Mouse (Mus musculus): ENCODE measurements at regions not wholly inside any gene's neighbourhood (a gene's known extent, or its start where the extent isn't known, plus 50 kb on each side); places are given as distances from the start of the nearest gene placed in this dataset.

DNA sequence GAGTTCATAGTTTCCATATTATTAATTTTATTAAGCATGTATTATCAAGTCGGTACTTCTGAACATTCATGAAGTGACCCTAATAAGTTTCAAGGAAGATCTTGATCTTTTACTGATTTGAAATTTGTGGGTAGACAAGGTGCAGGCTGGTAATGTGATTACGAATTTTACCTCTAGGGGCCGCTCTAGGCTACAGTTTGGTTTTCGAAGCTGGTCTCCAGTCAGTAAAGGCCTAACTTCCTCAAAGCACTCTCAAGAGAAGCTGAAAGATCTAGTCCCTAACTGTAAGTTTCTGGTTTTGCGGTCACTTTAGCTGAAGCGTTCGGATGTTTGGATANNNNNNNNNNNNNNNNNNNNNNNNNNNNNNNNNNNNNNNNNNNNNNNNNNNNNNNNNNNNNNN, 408.1 kb upstream of the Frg1 start:
- peak; percentile 23 for DNase-seq

DNA sequence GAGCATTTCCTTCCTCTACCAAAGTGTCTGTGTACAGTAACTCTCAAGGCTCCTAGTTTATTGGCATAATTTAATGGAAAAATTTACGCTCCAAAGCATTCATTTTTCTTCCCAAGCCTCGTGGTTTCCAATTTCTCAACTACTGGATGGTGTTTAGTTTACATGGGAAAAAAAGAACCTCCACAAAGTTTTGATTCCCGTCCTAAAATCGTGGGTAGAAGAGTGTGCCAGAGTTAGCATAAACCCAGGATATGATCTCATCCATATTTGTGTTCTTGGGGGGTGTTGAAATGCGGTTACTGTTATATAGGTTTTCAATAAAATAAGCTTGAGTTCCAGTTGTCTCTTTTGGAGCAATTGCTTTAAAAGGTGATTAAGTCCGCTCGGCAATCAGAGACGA, 406.2 kb upstream of the Frg1 start:
- no peak for DNase-seq

DNA sequence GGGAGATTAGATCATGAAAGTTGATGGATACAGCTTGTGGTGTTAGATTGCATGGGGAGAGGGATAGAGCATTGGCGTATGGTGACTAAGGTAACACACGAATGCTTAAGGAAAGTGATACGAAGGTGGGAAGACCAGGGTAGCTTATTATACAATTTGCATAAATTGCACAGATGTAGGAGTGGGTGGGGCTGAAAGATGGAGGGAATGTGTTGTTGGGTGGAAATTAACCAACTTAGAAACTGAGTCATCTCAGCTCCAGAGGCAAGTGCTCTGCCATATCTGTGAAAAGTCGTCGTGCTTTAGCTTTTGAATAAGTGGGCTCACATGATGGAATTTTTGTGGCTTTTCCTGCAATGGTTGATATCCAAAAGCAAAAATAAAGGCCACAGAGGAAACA, 404.8 kb upstream of the Frg1 start:
- no peak for DNase-seq

DNA sequence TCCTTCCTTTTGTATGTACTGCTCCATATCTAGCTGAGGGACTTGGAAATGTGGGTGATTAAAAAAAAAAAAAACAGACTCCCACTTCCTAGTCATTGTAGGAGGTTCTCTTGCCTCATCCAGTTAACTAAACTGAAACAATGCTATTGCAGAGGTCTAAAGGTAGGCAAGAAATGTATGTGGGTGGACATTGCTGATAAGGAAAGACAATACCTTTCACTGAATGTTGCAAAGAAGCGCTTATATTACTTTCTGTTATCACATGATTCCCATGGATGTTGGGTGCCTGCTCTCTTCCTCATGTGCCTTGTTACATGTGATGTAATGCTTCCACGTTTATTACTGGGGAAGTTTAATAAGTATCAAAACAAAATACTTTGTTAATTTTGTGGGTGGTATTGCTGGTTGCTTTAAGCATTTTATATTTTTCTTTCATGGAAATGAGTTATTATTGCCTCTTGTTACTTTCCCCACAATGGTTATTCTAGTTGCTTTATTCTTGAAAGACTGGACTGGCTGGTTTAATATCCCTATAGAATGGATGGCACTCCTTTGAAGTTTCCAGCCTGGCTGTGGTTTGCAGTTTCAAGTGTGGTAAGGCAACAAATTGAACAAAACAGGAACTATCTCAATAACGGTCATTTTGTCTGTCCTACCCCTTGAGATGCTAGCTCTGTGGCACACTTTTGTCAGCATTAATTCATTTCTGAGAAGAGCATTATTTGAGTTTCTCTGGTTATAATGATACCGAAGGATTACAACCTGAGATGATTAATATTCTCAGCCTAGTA, 403.9 kb upstream of the Frg1 start:
- no peak for DNase-seq

DNA sequence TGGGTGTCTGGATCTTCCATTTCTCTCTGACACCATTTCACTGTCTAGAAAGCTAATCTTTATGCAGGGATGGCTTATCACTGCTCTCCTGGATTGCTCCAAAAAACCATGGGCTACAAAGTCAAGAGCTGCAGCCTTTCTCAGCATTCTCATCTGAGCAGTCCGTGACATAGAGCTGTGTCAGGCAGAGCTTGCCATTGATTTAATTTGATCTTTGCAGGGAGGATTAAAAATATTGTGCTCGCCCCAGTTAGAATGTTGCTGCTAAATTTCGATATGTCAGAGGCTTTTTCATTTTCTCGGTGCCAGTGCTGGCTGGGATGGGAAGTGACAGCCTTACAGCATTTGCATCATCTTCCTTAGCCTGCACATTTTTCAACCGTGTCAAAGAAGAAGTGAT, 401.7 kb upstream of the Frg1 start:
- no peak for DNase-seq

DNA sequence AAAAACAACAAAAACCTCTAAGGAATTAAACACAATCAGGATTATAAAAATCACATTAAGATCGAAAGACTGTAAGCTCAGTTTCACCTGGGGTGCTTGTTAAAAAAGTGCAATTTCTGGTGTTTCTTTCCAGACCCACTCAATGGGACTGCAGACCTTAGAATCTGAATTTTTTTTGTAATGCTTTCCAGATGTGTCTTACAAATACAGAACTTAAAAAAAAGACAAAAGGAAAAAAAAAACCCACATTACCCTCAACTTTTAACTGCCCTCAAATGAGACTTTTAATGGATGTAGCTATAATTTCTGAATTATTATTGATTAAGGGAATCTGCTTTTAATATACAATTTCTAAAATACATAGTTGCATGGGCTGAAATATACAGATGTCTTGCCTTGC, 401.2 kb upstream of the Frg1 start:
- DNase-seq, result no peak

DNA sequence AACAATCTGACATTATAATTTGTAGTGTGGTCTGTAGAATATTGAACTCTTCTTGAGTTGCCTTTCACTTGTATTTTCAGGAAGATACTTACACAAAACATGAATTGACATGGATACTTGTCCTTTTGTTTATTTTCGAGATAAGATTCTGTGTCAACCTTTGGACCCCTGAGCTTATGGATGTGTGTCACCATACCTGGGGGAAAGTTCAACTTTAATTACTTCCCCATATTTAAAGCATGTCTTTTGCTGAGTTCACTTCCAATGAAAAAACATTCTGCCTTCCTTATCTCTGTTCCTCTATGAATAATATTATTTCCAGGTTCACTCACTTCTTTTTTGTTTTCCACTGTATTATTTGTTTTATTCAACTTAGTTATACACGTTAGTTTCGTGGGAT, 398.4 kb upstream of the Frg1 start:
- no peak for DNase-seq

DNA sequence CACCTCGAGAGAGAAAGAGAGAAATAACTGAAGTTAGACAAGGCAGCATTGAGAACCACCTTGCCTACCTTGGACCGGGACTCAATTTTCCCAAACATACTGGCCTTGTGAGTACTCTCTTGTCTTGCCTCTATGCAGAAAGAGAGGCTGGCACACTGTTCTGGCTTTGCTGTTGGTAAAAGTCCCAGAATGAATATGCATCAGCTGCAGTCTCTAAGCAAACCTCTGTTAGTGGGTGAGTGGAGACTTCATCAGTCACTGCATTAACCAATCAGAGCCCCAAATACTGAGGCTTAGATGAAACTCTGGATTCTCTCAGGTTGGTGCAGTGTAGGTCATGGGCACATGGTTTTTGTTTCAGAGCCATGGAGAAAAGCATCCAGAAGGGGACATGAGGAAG, 378.8 kb upstream of the Frg1 start:
- DNase-seq, result no peak

DNA sequence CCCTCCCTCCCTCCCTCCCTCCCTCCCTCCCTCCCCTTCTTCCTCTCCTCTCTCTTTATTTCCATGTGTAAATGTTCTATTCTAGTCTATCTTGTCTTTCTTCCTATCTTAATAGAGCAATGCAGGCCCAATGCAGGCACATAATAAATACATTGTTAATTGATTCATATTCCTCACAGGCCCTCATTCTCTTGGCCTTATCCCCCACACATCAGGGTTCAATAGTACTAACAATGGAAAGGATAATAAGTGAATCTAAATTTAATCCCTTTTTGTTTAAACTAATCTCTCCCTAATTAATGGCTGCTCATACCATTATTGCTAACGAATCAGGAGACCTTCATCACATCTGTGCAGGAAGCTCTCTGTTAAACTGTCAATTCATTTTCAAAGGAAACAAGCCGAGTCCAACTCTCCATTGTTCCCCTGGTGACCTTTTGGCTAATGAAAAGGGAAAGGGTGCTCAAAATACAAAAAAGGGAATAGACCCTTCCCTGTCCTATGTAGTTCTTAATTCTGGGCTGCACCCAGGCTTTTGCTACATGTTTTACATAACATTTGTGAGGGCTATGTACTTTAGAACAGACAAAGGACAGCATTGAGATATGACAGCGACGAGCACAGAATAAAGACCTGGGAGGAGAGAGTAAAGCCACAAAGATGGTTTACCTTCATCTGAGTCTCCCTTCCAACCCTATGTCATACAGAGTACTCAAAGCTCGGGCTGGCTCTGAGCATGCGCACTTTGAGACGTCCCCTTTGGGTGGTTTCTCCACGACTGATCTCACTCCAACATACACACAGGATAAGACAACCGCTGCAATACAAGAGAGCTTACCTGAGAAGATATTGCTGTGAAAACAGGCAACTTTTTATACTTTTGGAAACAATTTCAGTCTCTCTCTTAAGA, 370.3 kb upstream of the Frg1 start:
- DNase-seq, result no peak

DNA sequence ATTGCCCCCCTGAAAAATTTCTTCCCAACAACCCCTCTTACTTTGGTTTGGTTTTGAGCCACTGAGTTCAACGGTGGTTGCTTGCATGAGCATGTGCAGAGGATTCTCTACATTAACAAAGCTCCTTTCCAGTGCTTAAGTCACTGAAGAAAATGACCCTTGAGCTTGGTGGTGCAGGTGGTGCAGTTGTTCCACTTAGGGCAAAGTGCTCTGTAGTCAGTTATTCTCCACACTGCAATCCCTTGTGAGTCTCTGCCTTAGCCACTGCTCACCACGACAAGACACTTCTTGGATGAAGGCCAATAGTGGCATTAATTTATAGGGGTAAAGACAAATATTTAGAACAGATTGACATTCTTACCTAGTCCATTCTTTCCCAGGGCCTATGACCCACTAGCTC, 369.1 kb upstream of the Frg1 start:
- no peak for DNase-seq

DNA sequence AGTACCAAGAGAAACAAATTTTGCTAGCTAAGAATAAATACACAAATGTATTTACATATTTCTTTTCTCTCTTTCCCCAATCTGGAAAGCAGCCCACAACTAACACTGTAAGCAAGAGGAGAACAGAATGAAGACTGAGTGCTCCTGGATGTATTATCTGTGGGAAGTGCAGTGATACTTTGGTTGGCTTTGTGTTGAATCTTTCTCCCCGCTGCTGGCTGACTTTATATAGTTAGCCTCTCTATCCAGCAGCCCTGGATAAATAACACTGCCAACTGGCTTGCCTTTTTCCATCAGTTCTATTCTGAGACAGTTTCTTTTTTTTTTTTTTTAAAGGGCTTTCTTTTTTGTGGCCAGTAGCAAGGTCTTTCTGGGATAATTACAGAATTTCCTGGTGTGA, 366.0 kb upstream of the Frg1 start:
- DNase-seq, result no peak

DNA sequence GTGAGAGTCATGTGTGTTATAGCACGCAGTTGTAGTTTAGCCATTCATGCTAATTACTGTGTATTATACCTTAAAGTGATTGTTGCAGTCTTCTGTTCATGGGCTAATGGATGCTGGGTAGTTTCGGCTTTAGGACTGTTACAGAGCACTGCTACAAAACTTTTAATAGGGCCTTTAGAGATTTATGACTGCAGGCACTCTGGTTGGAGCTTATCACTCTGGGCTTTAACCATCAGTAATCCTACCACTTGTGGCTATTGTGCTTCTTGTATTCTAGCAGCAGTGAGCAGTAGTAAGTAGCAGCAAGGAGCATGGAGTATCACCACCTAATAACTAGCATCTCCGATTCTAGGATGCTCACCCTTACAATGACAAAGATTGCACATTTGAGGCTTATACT, 362.6 kb upstream of the Frg1 start:
- no peak for DNase-seq

DNA sequence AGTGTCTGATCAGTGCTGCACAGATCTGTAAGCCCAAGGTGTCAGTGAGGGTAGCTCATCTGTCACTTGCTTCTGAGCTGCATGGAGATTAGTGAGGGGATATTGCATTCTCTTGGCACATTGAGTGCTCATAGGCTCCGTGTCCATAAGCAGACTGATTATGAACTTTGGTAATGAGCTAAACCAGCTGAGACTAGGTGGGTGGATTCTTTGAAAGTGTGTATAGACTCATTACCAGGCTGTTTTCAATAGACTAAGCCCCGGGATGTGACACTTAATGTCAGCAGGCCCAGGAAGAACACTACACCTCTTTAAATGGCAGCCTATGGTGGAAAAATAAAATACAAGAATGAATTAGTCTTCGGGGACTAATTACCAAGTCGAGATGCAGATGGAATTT, 354.9 kb upstream of the Frg1 start:
- no peak for DNase-seq

DNA sequence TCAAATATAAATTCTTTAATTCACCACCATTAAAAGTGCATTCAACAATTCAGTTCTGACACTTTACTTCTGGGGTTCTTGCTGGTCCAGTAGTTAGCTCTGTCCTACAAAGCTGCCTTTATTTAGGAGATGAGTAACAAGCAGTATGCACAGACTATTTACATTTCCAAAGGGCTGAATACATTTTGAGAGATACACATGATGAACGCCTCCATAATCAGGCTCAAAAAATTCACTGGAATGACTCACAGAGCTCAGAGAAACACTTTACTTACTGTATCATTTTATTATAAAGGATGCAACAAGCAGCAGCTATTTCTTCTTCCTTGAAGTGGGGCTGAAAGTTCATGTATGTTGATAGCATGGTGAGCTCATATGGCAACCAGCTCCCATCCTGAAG, 336.6 kb upstream of the Frg1 start:
- DNase-seq, result no peak

DNA sequence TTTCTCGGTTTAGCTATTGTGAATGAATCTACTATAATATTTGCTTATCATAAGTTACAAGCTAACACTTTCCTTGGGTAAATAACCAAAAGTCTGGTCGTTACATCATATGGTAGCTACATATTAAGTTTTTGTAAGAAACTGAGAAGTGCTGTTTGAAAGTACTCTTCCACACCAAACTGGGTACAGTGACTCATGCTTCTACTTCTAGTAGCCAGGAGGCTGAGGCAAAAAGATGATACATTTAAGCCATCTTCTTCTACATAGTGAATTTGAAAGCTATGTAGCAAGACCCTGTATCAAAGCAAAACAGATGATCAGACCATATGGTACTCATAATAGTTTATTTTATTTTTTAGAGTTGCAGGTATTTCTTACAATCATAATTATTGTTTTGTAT, 335.8 kb upstream of the Frg1 start:
- DNase-seq, result no peak

DNA sequence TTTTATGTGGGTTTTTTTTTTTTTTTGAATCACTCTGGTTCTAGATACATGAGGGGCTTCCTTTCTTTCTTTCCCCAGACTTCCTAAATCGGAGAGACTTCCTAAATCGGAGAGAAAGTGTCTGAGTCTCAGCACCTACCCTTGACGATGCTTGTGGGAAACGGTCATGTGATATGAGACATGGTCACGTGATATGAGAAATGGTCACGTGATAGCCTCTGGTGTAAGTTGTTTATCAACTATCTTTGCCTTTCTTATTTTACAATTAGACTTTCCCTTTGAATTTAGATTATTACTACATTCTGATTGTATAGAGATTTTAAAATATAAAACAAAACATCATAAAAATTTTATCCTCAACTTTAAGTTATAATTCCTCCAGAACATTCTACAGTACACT, 330.1 kb upstream of the Frg1 start:
- DNase-seq, result no peak

DNA sequence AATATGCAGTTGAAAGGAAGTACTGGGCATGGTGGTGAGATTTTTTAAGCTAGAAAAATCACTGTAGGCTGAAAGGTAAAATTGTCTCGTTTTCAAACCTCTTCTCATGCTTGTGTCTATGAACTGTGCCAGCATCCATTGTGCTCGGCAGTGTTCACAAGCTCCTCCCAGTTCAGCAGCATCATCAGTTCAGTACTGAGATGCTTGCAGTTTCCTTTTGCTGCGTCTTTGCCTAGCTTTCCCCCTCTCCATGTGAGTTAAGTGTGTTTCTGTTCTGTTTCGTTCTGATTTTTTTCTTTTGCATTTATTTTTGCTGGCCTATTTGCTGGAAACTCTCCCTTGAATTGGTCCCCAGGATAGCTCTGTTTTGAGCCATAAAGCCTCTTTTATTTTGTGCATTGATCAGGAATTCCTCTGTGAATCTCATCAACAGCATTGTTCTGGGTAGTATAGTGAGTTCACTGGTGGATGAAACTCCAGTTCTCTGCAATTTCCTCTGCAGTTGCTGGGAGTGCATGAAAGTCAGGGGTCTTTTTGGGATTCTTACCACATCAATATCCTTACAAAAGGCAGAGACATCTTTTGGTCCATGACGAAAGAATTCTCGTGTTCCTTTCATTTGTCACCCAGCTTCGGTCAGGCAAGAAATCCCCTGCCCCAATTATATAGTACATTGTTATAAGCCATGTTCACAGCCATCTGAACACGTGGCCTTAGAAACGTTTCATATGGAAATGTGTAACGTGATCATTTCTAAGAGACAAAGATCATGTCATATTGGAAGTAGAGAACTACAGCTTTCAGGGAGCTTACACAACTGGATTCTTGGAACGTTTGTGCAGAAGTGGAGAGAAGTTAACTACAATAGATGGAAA, 326.2 kb upstream of the Frg1 start:
- no peak for DNase-seq

DNA sequence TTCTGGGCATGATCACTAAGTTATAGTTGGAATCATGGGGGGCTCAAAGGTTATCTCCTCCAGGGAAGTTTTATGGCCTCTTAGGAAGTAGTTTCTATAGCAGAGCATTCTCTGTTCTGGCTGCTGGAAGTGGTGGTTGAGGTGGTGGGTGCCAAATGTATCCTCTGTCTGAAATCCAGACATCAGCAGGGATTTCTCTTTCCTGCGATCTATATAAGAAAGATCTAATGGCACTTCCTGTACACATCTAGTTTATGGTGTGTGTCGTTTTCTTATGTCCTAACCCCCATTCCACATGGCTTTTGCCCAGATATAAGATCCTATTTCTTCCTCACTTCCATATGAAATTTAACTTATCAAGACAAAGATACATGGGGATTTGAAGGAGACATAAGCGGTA, 300.1 kb upstream of the Frg1 start:
- DNase-seq, result no peak

DNA sequence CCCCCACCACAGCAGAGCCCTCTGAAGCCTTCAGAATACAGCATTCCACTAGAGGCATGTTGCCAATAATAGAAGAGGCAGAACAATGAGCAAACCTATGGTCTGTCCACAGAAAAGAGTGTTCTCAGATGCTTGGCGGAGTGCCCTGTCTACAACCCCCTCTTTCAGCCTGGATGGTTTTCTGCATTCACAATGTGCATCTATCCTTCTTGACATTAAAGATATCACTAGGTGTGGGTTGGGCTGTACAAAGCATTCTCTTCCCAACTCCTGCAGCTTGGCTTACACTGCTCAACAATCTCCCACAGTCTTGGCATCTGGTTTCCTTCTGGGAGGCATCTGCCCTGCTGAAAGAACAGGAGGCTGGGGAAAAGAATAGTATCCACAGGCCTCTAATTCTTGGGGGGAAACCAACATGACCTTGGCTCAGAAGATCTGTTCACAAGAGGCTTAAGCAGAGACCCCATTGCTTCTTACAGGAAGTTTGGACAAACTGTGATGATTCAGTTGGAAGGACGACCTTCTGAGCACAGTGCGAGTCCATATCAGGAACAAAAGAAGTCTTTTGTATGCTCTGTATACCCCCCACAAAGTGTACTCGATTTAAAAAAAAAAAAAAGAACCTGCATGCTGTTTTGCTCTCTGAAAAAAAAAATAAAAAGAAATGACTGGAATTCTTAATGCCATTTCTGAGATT, 296.9 kb upstream of the Frg1 start:
- DNase-seq, result no peak

DNA sequence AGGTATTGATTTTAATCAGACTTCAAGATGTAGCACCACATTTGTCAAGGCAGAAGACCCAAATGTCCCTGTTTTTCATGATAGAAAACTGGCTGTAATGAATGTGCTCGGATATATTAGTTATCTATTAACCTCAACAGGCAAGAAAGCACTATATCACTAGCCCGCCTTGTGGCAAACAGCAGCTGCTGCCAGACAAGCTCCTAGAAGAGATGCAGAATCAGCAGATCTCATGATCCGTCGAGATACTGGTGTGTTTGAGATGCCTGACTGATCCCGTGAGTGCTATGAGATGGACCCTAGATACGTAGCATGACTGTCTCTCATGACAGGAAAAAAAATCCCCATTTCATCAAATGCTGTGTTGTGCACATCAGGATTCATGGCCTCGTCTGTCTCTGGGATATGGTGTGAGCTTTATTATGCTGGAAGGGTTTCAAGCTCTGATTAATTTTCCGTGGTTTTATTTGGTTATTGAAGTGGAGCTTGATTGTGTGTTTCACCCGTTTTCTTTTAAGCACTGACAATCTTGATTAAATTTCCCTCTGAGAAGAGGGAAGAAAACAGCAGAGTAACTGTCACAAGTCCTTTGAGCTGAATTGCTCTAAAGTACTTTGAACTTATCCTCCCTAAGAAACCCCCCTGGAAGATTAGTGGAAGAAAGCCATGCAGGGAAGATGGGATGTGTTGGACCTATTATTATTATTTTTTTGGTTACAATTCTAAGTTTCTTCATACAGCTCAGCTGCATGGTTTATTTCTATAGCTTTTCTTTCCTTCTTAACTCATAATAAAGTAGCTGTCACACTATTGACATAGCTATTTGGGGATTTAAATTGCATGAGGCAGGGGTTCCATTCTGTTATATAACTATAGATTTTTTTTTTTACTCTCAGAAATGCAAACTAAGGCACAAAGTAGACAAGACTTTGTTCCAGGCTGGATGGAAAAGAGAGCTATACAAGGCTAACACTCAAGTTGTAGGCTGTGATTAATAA, 287.4 kb upstream of the Frg1 start:
- DNase-seq, result no peak

Measured in kidney, adult 18-20 months (tissue).